Mouse (Mus musculus): ENCODE data around the gene Acot6.

DNA sequence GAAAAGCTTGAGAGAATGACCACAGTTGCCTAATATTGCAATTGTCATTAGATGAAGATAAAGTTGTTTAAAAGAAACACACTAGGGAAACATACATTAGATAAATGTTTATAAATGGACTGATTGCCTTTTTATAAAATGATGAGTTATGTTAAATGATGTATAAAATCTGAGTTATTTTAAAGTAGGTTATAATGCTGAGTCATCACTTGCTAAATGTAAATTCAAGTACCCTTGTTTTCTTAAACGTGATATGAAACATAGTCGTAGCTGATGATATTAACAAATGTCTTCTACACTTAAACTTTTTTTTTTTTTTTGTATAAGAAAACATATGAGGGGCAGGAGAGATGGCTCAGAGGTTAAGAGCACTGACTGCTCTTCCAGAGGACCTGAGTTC, 36.6 kb upstream of the Acot6 start:
- no peak for TF ChIP-seq CTCF (IDR thresholded peaks at IDR 0.05; ENCODE audit: low read depth)
- TF ChIP-seq EP300 (IDR thresholded peaks at IDR 0.05; ENCODE audit: low read depth) = no peak
